Mouse (Mus musculus) embryonic facial prominence, embryonic 12.5 days (tissue): ENCODE measurements around the gene Tgfa. TPM values are rescaled to one million over a fixed set of nuclear protein-coding genes. Genes with fewer than 3 reads are reported as not detected.

Source experiments
- ATAC-seq: fragments of 200-750 bp; cut with Nextera tagmentation; 2 replicates; pipeline ENCODE4 v1.8.0; 2017; ENCODE audit not compliant: insufficient number of reproducible peaks, insufficient read depth, low FRiP score, low TSS enrichment
- H3K27ac ChIP-seq: fragments of 300-500 bp; sonication (generic); 2 replicates; pipeline ENCODE4 v1.5.1; 2016; ENCODE audit warnings: mild to moderate bottlenecking
- H3K27me3 ChIP-seq: fragments of 300-500 bp; sonication (generic); 2 replicates; pipeline ENCODE4 v1.6.1; 2016; ENCODE audit warnings: mild to moderate bottlenecking, moderate library complexity
- H3K36me3 ChIP-seq: fragments of 300-500 bp; sonication (generic); 2 replicates; pipeline ENCODE4 v1.6.1; 2016; ENCODE audit warnings: mild to moderate bottlenecking
- H3K4me1 ChIP-seq: fragments of 300-500 bp; sonication (generic); 2 replicates; pipeline ENCODE4 v1.6.1; 2016
- H3K4me2 ChIP-seq: fragments of 300-500 bp; sonication (generic); replicated peaks from 2 replicates; pipeline ENCODE4 v1.6.1; 2016; ENCODE audit warnings: mild to moderate bottlenecking, moderate library complexity
- H3K4me3 ChIP-seq: fragments of 300-500 bp; sonication (generic); 2 replicates; pipeline ENCODE4 v1.5.1; 2016; ENCODE audit warnings: mild to moderate bottlenecking
- H3K9ac ChIP-seq: fragments of 300-500 bp; sonication (generic); 2 replicates; pipeline ENCODE4 v1.6.1; 2016; ENCODE audit warnings: mild to moderate bottlenecking, moderate library complexity
- H3K9me3 ChIP-seq: fragments of 300-500 bp; sonication (generic); 2 replicates; pipeline ENCODE4 v1.6.1; 2016; ENCODE audit warnings: mild to moderate bottlenecking, moderate library complexity
- WGBS: fragments of 180-500 bp; shearing (Covaris S2); methylation state at CpG from one replicate; pipeline ENCODE4 v1.1.7; 2016; 5-methylcytosine and 5-hydroxymethylcytosine counted together
- polyA plus RNA-seq: library from polyadenylated mRNA; unstranded; fragments of >200 nt; fragmentation: Nextera tagmentation; extraction: Ambion mirVana; gene quantifications from 2 replicates; pipeline ENCODE4 v1.2.1, GENCODE M21; 2016

Tgfa gene
- polyA plus RNA-seq, 1 experiment from 2014 or later: 3.6 TPM

GRCm38 (mm10) chr6:86210619-86211018 is 15.6 kb downstream of the Tgfa start:
- no peaks in the 10 kb centered on the region for H3K9me3 ChIP-seq
- H3K9ac ChIP-seq: no peak overlapping the region
- peaks cover 14% of the 10 kb centered on the region; the same call in 1 of the 2 replicates for H3K4me1 ChIP-seq
- no peak for ATAC-seq
- 56% methylated on average over 3 of the region's 3 CpGs for WGBS
- H3K27me3 ChIP-seq: no peaks in the 10 kb centered on the region
- H3K36me3 ChIP-seq: no peaks in the 10 kb centered on the region
- H3K4me3 ChIP-seq: no peak overlapping the region
- H3K27ac ChIP-seq: no peak overlapping the region
- H3K4me2 ChIP-seq: no peak overlapping the region

DNA sequence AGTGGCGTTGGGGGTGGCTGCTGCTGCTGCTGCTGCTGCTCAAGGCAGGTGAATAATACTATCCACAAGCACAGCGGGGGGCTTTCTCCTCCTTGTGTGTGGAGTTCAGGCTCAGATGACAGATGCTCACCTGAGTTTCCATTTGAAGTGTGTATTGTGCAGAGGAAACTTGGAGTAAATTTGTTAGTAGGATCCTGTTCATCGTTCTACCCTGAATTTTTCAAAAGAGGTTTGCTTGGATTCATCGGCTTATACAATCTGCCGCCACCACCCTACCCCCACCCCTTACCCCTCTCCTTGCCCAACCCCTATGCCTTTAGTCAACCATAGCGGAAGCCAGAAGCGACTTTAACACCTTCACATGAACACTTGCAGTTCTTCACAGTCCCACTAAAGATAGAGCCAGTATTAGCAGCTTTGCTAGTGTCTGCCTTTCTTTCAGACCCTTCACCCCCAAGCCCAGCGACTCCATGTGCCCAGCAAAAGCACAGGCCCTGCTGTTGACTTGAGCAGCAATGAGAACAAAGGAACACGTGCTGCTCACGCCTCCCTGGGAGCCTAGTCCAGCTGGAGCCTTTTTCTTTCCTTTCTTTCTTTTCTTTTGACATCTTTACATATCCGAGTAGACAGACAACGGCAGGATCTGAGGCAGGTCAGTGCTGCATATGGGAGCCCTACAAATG is 16.2 kb downstream of the Tgfa start:
- no peaks in the 10 kb centered on the region for H3K9me3 ChIP-seq
- ATAC-seq: no peak
- H3K36me3 ChIP-seq: no peaks in the 10 kb centered on the region
- no peak overlapping the region for H3K9ac ChIP-seq
- H3K27ac ChIP-seq: no peak overlapping the region
- no peaks in the 10 kb centered on the region for H3K27me3 ChIP-seq
- no peak overlapping the region for H3K4me2 ChIP-seq
- no peak overlapping the region for H3K4me3 ChIP-seq
- peaks cover 14% of the 10 kb centered on the region; the same call in 1 of the 2 replicates for H3K4me1 ChIP-seq
- 67% methylated on average over 12 of the region's 12 CpGs for WGBS

DNA sequence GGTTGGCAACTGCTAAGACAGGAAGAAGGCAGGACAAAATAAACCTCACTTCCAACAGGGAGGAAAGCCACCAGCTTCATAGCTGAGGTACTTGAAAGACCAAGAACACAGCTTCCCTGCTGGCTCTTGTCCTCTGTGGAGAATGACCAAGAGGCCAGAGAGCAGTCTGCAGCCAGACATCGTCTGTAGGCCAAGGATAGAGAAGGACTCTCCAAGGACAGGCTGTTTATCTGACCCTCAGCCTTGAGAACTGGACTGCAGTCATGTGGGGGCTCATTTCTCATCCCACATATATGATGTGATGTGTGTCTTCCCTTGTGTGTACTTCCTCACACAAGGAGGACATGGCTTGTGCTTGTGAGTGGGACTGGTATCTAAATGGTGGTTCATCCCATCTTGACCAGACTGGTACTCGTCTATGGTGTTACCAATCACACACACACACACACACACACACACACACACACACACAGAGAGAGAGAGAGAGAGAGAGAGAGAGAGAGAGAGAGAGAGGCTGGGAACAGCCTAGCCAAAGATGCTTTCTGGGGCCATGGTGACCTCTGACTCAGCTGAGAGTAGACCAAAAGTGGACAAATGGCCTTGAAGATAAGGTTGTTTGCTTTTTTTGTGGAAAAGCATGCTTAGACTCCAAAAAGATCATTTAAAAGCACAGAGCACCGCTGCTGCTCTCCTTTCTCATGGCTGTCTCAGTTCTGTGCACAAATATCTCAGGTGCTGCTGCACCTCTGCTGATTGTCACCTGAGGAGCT is 18.0 kb downstream of the Tgfa start:
- WGBS: 82% methylated on average over 3 of the region's 3 CpGs
- ATAC-seq: no peak
- no peak overlapping the region for H3K27ac ChIP-seq

DNA sequence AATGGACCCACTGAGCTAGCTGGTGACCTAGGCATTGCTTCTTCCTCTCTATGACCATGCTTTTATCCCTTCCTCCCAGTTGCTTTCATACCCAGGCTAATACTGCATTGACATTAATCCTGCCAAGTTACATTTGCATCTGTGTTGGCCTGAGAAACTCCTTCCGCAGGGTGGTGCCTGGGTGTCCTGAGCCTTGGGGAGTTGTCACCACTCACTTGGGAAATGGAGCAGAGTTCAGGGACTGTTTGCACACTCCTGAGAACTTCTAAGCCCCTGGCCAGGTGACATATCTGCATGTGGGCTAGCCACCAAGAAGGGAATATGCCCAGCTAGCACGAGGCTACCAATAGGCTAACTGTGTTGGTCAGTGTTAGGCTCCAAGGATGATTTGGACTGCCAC is 23.0 kb downstream of the Tgfa start:
- WGBS: 86% methylated on average over 2 of the region's 2 CpGs
- H3K27ac ChIP-seq: no peak overlapping the region
- H3K9me3 ChIP-seq: no peaks in the 10 kb centered on the region

More for the DNA sequence above, 18.0 kb downstream of the Tgfa start:
- H3K9ac ChIP-seq: no peak overlapping the region
- no peak overlapping the region for H3K4me3 ChIP-seq
- no peaks in the 10 kb centered on the region for H3K9me3 ChIP-seq
- no peaks in the 10 kb centered on the region for H3K27me3 ChIP-seq
- no peak overlapping the region for H3K4me2 ChIP-seq
- H3K4me1 ChIP-seq: peaks cover 14% of the 10 kb centered on the region; the same call in 1 of the 2 replicates
- no peaks in the 10 kb centered on the region for H3K36me3 ChIP-seq

DNA sequence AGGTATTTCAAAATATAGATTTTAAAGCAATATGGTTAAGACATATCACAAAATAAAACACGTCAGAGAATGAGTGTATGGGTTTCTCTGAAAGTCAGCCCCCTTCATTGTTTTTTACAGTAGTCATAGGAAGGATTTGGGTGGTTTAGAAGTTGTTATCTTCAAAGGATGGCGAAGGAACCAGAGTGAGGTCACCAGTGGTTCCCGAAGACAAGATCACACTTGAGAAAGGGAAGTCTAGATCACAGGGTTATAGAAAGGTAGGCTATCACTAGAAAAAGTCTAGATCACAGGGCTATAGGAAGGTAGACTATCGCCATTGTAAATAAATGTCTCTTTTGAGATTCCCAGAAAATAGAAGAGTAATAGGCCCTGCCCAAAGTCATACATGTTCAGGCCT is 23.7 kb downstream of the Tgfa start:
- Histone ChIP-seq H3K4me3 (no peak overlapping the region), H3K9me3 (no peaks in the 10 kb centered on the region), H3K4me2 (no peak overlapping the region), H3K27ac (no peak overlapping the region), H3K9ac (no peak overlapping the region), H3K4me1 (no peaks in the 10 kb centered on the region), H3K27me3 (no peaks in the 10 kb centered on the region), H3K36me3 (no peaks in the 10 kb centered on the region)
- 86% methylated on average over 4 of the region's 4 CpGs for WGBS
- no peak for ATAC-seq

More for the DNA sequence above, 23.0 kb downstream of the Tgfa start:
- H3K4me3 ChIP-seq: no peak overlapping the region
- no peaks in the 10 kb centered on the region for H3K27me3 ChIP-seq
- no peak for ATAC-seq
- H3K4me1 ChIP-seq: no peaks in the 10 kb centered on the region
- H3K4me2 ChIP-seq: no peak overlapping the region
- no peaks in the 10 kb centered on the region for H3K36me3 ChIP-seq
- no peak overlapping the region for H3K9ac ChIP-seq

- Histone ChIP-seq H3K27ac (no peak overlapping the region), H3K9me3 (no peaks in the 10 kb centered on the region), H3K9ac (no peak overlapping the region), H3K27me3 (no peaks in the 10 kb centered on the region), H3K4me1 (no peaks in the 10 kb centered on the region), H3K4me3 (no peak overlapping the region), H3K36me3 (no peaks in the 10 kb centered on the region), H3K4me2 (no peak overlapping the region)
- no peak for ATAC-seq
- 69% methylated on average over 5 of the region's 5 CpGs for WGBS
Observed at GRCm38 (mm10) chr6:86219494-86219893, 24.5 kb downstream of the Tgfa start.

DNA sequence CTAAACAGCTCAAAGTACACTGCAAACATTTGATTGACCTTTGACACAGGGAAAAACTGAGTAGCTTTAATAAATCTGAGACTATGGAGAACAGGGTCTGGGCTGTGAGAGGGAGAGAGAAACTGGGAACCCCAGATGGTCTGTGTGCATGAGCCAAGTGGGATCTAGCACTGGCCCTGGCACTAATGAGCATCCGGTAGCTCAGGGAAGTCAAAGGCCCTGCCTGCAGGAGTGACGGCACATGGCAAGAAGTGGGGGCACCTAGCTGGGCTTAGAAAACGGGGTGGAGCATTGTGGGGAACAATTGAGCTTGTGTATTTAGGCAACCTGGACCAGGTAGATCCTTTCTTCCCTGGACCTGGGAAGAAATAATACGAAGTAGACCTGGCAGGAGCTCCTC is 25.1 kb downstream of the Tgfa start:
- H3K27ac ChIP-seq: no peak overlapping the region

DNA sequence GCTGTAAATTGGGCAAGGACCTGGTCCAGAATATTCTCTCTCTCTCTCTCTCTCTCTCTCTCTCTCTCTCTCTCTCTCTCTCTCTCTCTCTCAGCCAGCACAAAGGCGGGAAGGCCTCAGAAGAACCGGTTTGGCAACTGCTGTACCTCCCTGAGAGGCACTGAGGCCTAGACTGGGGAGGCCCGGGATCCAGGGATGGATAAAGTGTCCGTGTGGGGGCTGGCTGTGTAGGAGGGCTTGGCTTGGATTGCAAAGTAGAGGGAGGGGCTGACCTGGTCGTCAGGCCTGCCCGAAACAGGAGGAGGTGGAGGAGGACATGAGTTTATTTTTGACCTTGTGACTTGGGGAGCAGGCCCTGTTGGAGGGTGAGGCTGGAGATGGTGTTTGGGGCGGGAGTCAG is 27.4 kb downstream of the Tgfa start:
- no peak overlapping the region for H3K4me3 ChIP-seq
- no peak overlapping the region for H3K4me2 ChIP-seq
- H3K27ac ChIP-seq: no peak overlapping the region
- H3K4me1 ChIP-seq: no peaks in the 10 kb centered on the region
- ATAC-seq: peak; percentile 75
- no peaks in the 10 kb centered on the region for H3K36me3 ChIP-seq
- H3K27me3 ChIP-seq: no peaks in the 10 kb centered on the region
- H3K9me3 ChIP-seq: no peaks in the 10 kb centered on the region
- 31% methylated on average over 7 of the region's 7 CpGs for WGBS
- H3K9ac ChIP-seq: no peak overlapping the region

More for the DNA sequence above, 25.1 kb downstream of the Tgfa start:
- no peak for ATAC-seq
- Histone ChIP-seq H3K9ac (no peak overlapping the region), H3K4me1 (no peaks in the 10 kb centered on the region), H3K36me3 (no peaks in the 10 kb centered on the region), H3K4me2 (no peak overlapping the region), H3K4me3 (no peak overlapping the region), H3K9me3 (no peaks in the 10 kb centered on the region), H3K27me3 (no peaks in the 10 kb centered on the region)
- WGBS: 76% methylated on average over 4 of the region's 4 CpGs

DNA sequence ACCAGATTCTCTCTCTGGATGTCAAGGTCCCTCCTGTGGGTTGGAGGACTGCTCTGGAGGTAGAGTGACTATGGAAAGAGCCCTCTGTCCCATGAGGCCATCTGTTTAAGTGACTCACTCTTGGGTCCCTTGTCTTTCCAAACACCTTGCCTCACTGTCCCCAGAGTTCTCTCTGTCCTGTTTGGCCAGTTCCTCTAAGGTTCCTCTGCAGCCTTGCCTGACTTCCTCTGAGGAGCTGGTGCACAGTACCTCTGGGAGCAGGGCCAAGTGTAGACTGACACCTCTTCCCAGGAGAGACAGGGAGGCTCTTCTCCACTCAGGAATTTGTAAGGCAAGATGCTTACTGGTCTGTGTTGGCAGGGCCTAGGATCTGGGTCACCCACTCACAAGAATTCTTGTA is 30.6 kb downstream of the Tgfa start:
- H3K4me2 ChIP-seq: no peak overlapping the region
- no peaks in the 10 kb centered on the region for H3K27me3 ChIP-seq
- 0 out of 2 replicates have a peak, but pooled peaks cover 3% of the 10 kb centered on the region for H3K4me1 ChIP-seq
- ATAC-seq: no peak
- no peak overlapping the region for H3K9ac ChIP-seq
- no peaks in the 10 kb centered on the region for H3K36me3 ChIP-seq
- no peak overlapping the region for H3K27ac ChIP-seq
- no peak overlapping the region for H3K4me3 ChIP-seq
- no peaks in the 10 kb centered on the region for H3K9me3 ChIP-seq

DNA sequence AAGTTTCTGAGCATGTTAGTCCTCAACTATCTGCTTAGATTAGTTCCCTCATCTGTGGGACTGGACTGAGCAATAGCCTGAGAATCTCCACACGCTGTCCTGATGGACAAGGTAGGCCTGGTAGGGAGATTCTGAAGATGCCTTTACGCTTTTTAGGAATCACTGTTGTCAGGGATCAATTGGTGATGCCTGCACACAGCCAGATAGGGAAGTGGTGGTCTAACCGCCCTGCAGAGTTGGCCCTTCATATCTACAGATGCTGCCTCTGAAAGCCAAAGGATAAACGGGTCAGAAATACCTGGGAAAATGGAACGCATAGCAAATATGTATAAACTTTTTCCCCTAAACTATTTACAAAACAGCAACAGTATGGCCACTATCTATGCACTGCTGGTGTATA is 37.3 kb downstream of the Tgfa start:
- H3K9ac ChIP-seq: no peak overlapping the region
- no peak overlapping the region for H3K27ac ChIP-seq
- WGBS: 87% methylated on average over 5 of the region's 5 CpGs
- no peak overlapping the region for H3K4me2 ChIP-seq
- H3K4me1 ChIP-seq: 0 out of 2 replicates have a peak, but pooled peaks cover 4% of the 10 kb centered on the region
- no peaks in the 10 kb centered on the region for H3K9me3 ChIP-seq
- ATAC-seq: no peak
- H3K4me3 ChIP-seq: no peak overlapping the region
- no peaks in the 10 kb centered on the region for H3K27me3 ChIP-seq
- H3K36me3 ChIP-seq: no peaks in the 10 kb centered on the region

GRCm38 (mm10) chr6:86233512-86234430 is 38.7 kb downstream of the Tgfa start:
- 42% methylated on average over 13 of the region's 13 CpGs for whole genome bisulfite sequencing
- Histone ChIP-seq H3K4me2 (no peak overlapping the region), H3K4me1 (0 out of 2 replicates have a peak, but pooled peaks cover 4% of the 10 kb centered on the region), H3K27ac (peak overlapping the region; percentile 36; the same call in 1 of the 2 replicates), H3K9ac (no peak overlapping the region), H3K27me3 (no peaks in the 10 kb centered on the region), H3K4me3 (no peak overlapping the region), H3K9me3 (no peaks in the 10 kb centered on the region), H3K36me3 (no peaks in the 10 kb centered on the region)
- no peak for ATAC-seq
